Mouse (Mus musculus): ENCODE results near the gene Golga4.

The Golga4 gene

GRCm38 (mm10) chr9:118506020-118506403 is at the start of gene Golga4:
Gene Golga4, plus strand, starts transcription at chr9:118506267.
- peak; percentile 93 for DNase-seq

GRCm38 (mm10) chr9:118456405-118456804 is 49.7 kb upstream of the Golga4 start:
- DNase-seq = no peak

GRCm38 (mm10) chr9:118458039-118458438 is 48.0 kb upstream of the Golga4 start:
- no peak for DNase-seq

GRCm38 (mm10) chr9:118464031-118464430 is 42.0 kb upstream of the Golga4 start:
- DNase-seq = no peak

GRCm38 (mm10) chr9:118468301-118468700 is 37.8 kb upstream of the Golga4 start:
- no peak for DNase-seq

- no peak for DNase-seq
Measured at GRCm38 (mm10) chr9:118469272-118469671, 36.8 kb upstream of the Golga4 start.

- no peak for DNase-seq
Measured at GRCm38 (mm10) chr9:118471296-118471695, 34.8 kb upstream of the Golga4 start.

- DNase-seq = no peak
Measured at GRCm38 (mm10) chr9:118476211-118476765, 29.8 kb upstream of the Golga4 start.

GRCm38 (mm10) chr9:118476766-118477271 is 29.2 kb upstream of the Golga4 start:
- DNase-seq = no peak

GRCm38 (mm10) chr9:118477281-118477931 is 28.7 kb upstream of the Golga4 start:
- no peak for DNase-seq

- DNase-seq = no peak
Measured at GRCm38 (mm10) chr9:118477961-118478360, 28.1 kb upstream of the Golga4 start, which contains the start of gene Eomes. Gene Eomes, plus strand, starts transcription at chr9:118478212.

GRCm38 (mm10) chr9:118478458-118478838 is 27.6 kb upstream of the Golga4 start:
- DNase-seq = no peak

GRCm38 (mm10) chr9:118478839-118479507 is 27.1 kb upstream of the Golga4 start:
- DNase-seq = peak; percentile 48

- DNase-seq = no peak
Measured at GRCm38 (mm10) chr9:118479508-118480291, 26.4 kb upstream of the Golga4 start.

GRCm38 (mm10) chr9:118480292-118480690 is 25.8 kb upstream of the Golga4 start:
- DNase-seq = no peak

- DNase-seq = no peak
Measured at GRCm38 (mm10) chr9:118482210-118482609, 23.9 kb upstream of the Golga4 start.

- no peak for DNase-seq
Measured at GRCm38 (mm10) chr9:118486361-118487095, 19.5 kb upstream of the Golga4 start.

GRCm38 (mm10) chr9:118487096-118487395 is 19.0 kb upstream of the Golga4 start:
- DNase-seq = no peak

- no peak for DNase-seq
Measured at GRCm38 (mm10) chr9:118487636-118488035, 18.4 kb upstream of the Golga4 start.

- DNase-seq = peak; percentile 21
Measured at GRCm38 (mm10) chr9:118488138-118488895, 17.8 kb upstream of the Golga4 start.

GRCm38 (mm10) chr9:118488896-118489578 is 17.0 kb upstream of the Golga4 start:
- no peak for DNase-seq
